Mouse (Mus musculus) retina, embryonic 14.5 days (tissue): ENCODE measurements around the gene Ak8.

ENCODE experiments used
- DNase-seq: peaks from one replicate; pipeline ENCODE4 v3.0.0-alpha.2; 2015; ENCODE audit warnings: low spot score

The Ak8 gene

GRCm38 (mm10) chr2:28699361-28700335 is at the start of gene Ak8, which contains the start of gene Spaca9:
Ak8 (plus strand) TSS chr2:28700164.
Spaca9 (minus strand) TSS chr2:28699727.
- DNase-seq: peak; percentile 85

- no peak for DNase-seq
Observed at GRCm38 (mm10) chr2:28650526-28650925, 49.4 kb upstream of the Ak8 start.

GRCm38 (mm10) chr2:28653351-28653750 is 46.6 kb upstream of the Ak8 start:
- no peak for DNase-seq

- DNase-seq: peak; percentile 51
Observed at GRCm38 (mm10) chr2:28654295-28654694, 45.7 kb upstream of the Ak8 start.

GRCm38 (mm10) chr2:28656216-28656615 is 43.7 kb upstream of the Ak8 start:
- no peak for DNase-seq

- DNase-seq: no peak
Observed at GRCm38 (mm10) chr2:28662891-28663290, 37.1 kb upstream of the Ak8 start.

GRCm38 (mm10) chr2:28665818-28666217 is 34.1 kb upstream of the Ak8 start:
- no peak for DNase-seq

- no peak for DNase-seq
Observed at GRCm38 (mm10) chr2:28671438-28671837, 28.5 kb upstream of the Ak8 start.

GRCm38 (mm10) chr2:28676005-28676404 is 24.0 kb upstream of the Ak8 start:
- no peak for DNase-seq

GRCm38 (mm10) chr2:28680710-28681109 is 19.3 kb upstream of the Ak8 start:
- DNase-seq: peak; percentile 75

GRCm38 (mm10) chr2:28681718-28682117 is 18.2 kb upstream of the Ak8 start:
- DNase-seq: no peak

GRCm38 (mm10) chr2:28685895-28686294 is 14.1 kb upstream of the Ak8 start:
- no peak for DNase-seq

GRCm38 (mm10) chr2:28688431-28688830 is 11.5 kb upstream of the Ak8 start:
- DNase-seq: peak; percentile 76

- no peak for DNase-seq
Observed at GRCm38 (mm10) chr2:28692692-28693091, 7.3 kb upstream of the Ak8 start.

- DNase-seq: no peak
Observed at GRCm38 (mm10) chr2:28698566-28698965, 1.4 kb upstream of the Ak8 start.

- DNase-seq: no peak
Observed at GRCm38 (mm10) chr2:28701646-28702262, 1.8 kb downstream of the Ak8 start.

- no peak for DNase-seq
Observed at GRCm38 (mm10) chr2:28706106-28706636, 6.2 kb downstream of the Ak8 start.

- DNase-seq: no peak
Observed at GRCm38 (mm10) chr2:28706787-28707186, 6.8 kb downstream of the Ak8 start.

- DNase-seq: no peak
Observed at GRCm38 (mm10) chr2:28713036-28713435, 13.1 kb downstream of the Ak8 start.

GRCm38 (mm10) chr2:28722419-28722818 is 22.5 kb downstream of the Ak8 start:
- DNase-seq: no peak

- no peak for DNase-seq
Observed at GRCm38 (mm10) chr2:28723912-28724311, 23.9 kb downstream of the Ak8 start.

GRCm38 (mm10) chr2:28727786-28728404 is 27.9 kb downstream of the Ak8 start:
- no peak for DNase-seq
